Mouse (Mus musculus) MEL (cell line): ENCODE measurements around the gene Mup9. TPM values are rescaled to one million over a fixed set of nuclear protein-coding genes. Genes with fewer than 3 reads are reported as not detected.
"Not testable (repeated sequence)": the region's sequence is repeated elsewhere in the genome, so short reads cannot be mapped to it uniquely, and the experiment has no call there.

Experiments
- DNase-seq: peaks from one replicate; pipeline ENCODE4 v3.0.0; 2011; ENCODE audit warnings: low read depth, low spot score
- H3K27ac ChIP-seq: 2 replicates; pipeline ENCODE4 v1.5.1; 2012; ENCODE audit warnings: low read depth, mild to moderate bottlenecking, control low read depth, low read length, moderate library complexity; ENCODE audit not compliant: control insufficient read depth
- H3K27me3 ChIP-seq, 2 experiments: fragments of 150-350 bp in 1 of 2; sonication (generic) in 1 of 2; 2 replicates each; pipeline ENCODE4 v1.6.1; 2012; ENCODE audit warnings: low read length in 2 of 2, mild to moderate bottlenecking in 2 of 2, improper control_type of control experiment in 1 of 2, moderate library complexity in 1 of 2; ENCODE audit not compliant: insufficient read depth in 2 of 2, control insufficient read depth in 1 of 2
- H3K36me3 ChIP-seq, 2 experiments: 2 replicates each; pipeline ENCODE4 v1.6.1; 2012 to 2014; ENCODE audit warnings: low read length in 2 of 2, improper control_type of control experiment in 1 of 2, inconsistent platforms in 1 of 2, mild to moderate bottlenecking in 1 of 2; ENCODE audit not compliant: insufficient read depth in 2 of 2, control insufficient read depth in 1 of 2
- H3K4me1 ChIP-seq, 2 experiments: fragments of 150-350 bp in 1 of 2; sonication (generic) in 1 of 2; 2 replicates each; pipeline ENCODE4 v1.6.1; 2012; ENCODE audit warnings: low read length in 2 of 2, improper control_type of control experiment in 1 of 2, mild to moderate bottlenecking in 1 of 2; ENCODE audit not compliant: insufficient read depth in 2 of 2, control insufficient read depth in 1 of 2
- H3K4me3 ChIP-seq, 2 experiments: fragments of 150-350 bp in 1 of 2; sonication (generic) in 1 of 2; 2 replicates each; pipeline ENCODE4 v1.5.1; 2012; ENCODE audit warnings: low read depth in 2 of 2, low read length in 2 of 2, mild to moderate bottlenecking in 2 of 2, moderate library complexity in 2 of 2, control low read depth in 1 of 2, improper control_type of control experiment in 1 of 2; ENCODE audit not compliant: control insufficient read depth in 1 of 2, insufficient read depth in 1 of 2
- H3K79me2 ChIP-seq: 2 replicates; pipeline ENCODE4 v1.6.1; 2012; ENCODE audit warnings: mild to moderate bottlenecking, low read length, moderate library complexity; ENCODE audit not compliant: control insufficient read depth, poor library complexity, insufficient read depth
- H3K9ac ChIP-seq: 2 replicates; pipeline ENCODE4 v1.6.1; 2012; ENCODE audit warnings: low read depth, mild to moderate bottlenecking, control low read depth, low read length, moderate library complexity; ENCODE audit not compliant: control insufficient read depth, poor library complexity, severe bottlenecking
- H3K9me3 ChIP-seq: fragments of 150-350 bp; sonication (generic); replicated peaks from 2 replicates; pipeline ENCODE4 v1.6.1; 2012; ENCODE audit warnings: mild to moderate bottlenecking, low read length, improper control_type of control experiment, moderate library complexity; ENCODE audit not compliant: insufficient read depth
- polyA plus RNA-seq, 2 experiments: library from polyadenylated mRNA; stranded (reverse) in 1 of 2; unstranded in 1 of 2; fragments of >175 nt in 1 of 2; fragments of >200 nt in 1 of 2; gene quantifications; 2 replicates each; pipeline versions ENCODE4 v1.2.1 to v1.2.4; 2012; ENCODE audit warnings: low replicate concordance in 2 of 2, low read depth in 1 of 2; ENCODE audit not compliant: insufficient read length in 2 of 2, insufficient read depth in 1 of 2, missing spikeins in 1 of 2
- total RNA-seq: library from RNA; depleted of rRNA; stranded (reverse); fragments of 300-350 nt; gene quantifications from 2 replicates; pipeline ENCODE4 v1.2.3, GENCODE M21; 2012; rRNA removed

The Mup9 gene
- total RNA-seq (not detected in 2 replicates), polyA plus RNA-seq (not detected)

- H3K27ac ChIP-seq, H3K9me3 ChIP-seq, H3K9ac ChIP-seq, H3K79me2 ChIP-seq, H3K27me3 ChIP-seq, H3K36me3 ChIP-seq, H3K4me3 ChIP-seq, H3K4me1 ChIP-seq, DNase-seq: not testable (repeated sequence)
These were observed at the start of gene Mup9 for GRCm38 (mm10) chr4:60421852-60422251. Gene Mup9 (minus strand): TSS chr4:60421952.

Other genes with a start within 250 kb of the Mup9 start
- not detected in 2 replicates for gene Mup8, start 199.4 kb downstream of the Mup9 start, total RNA-seq
- not detected for gene Mup8, start 199.4 kb downstream of the Mup9 start, polyA plus RNA-seq
- gene Mup1, start 80.0 kb upstream of the Mup9 start, total RNA-seq: not detected in 2 replicates
- gene Mup1, start 80.0 kb upstream of the Mup9 start, polyA plus RNA-seq: not detected
- not detected in 2 replicates for gene Mup10, start 160.2 kb upstream of the Mup9 start, total RNA-seq
- not detected for gene Mup10, start 160.2 kb upstream of the Mup9 start, polyA plus RNA-seq
- gene Mup11, start 240.5 kb upstream of the Mup9 start, total RNA-seq: not detected in 2 replicates
- not detected for gene Mup11, start 240.5 kb upstream of the Mup9 start, polyA plus RNA-seq